9 mouse cellular contexts compared by ENCODE assay signal in genomic region chr3:62603231-62604046, GRCm38 (mm10). TPM values are rescaled to one million over a fixed set of nuclear protein-coding genes. Genes with fewer than 3 reads are reported as not detected.
DNase-seq lines count a peak whose midpoint lies in the region; ATAC-seq and TF ChIP-seq lines count a peak whose summit lies in the region.
"Had no signal": no experiment of that assay in that cellular context is flagged by ENCODE, and none has a peak within 500 bp of the region (broad histone marks: within the 10 kb centered on the region; RNA-seq: fewer than 3 reads in every experiment).

No protein-coding gene starts in this region.

- no peak overlapping the region for H3K27ac ChIP-seq in heart, postnatal 0 days (ENCODE audit: low read depth)
- no peak overlapping the region for H3K27ac ChIP-seq in bone marrow macrophage, adult 2 months (ENCODE audit: insufficient read depth, low read depth, low read length)
- H3K27ac ChIP-seq in liver, embryonic 11.5 days (ENCODE audit: low read depth, low read length) = no peak overlapping the region
- H3K27ac ChIP-seq: macrophage had no signal

- TF ChIP-seq EP300 in heart, postnatal 0 days (IDR thresholded peaks at IDR 0.05; ENCODE audit: low read depth) = no peak

- no peaks in the 10 kb centered on the region for H3K9me3 ChIP-seq in heart, postnatal 0 days (replicated peaks; ENCODE audit: control insufficient read depth, low read length)
- no peaks in the 10 kb centered on the region for H3K9me3 ChIP-seq in liver, embryonic 11.5 days (ENCODE audit: control insufficient read depth, low read length)

- 0 out of 2 replicates have a peak, but pooled peaks cover 4% of the 10 kb centered on the region for H3K4me1 ChIP-seq in heart, postnatal 0 days (ENCODE audit: control insufficient read depth, insufficient read depth)
- H3K4me1 ChIP-seq in bone marrow macrophage, adult 2 months (ENCODE audit: control insufficient read depth, insufficient read depth, low read length) = peaks cover 3% of the 10 kb centered on the region; the same call in 1 of the 2 replicates
- H3K4me1 ChIP-seq in liver, embryonic 11.5 days (replicated peaks; ENCODE audit: control insufficient read depth, insufficient read depth, low read length) = no peaks in the 10 kb centered on the region

- no peak for TF ChIP-seq POLR2A in bone marrow macrophage, adult 2 months (IDR thresholded peaks at IDR 0.05; ENCODE audit: borderline replicate concordance, low read depth, low read length)

- peaks cover 9% of the 10 kb centered on the region; the same call in 1 of the 2 replicates for H3K27me3 ChIP-seq in heart, postnatal 0 days (ENCODE audit: control insufficient read depth, insufficient read depth, low read length)
- peaks cover 5% of the 10 kb centered on the region for H3K27me3 ChIP-seq in liver, embryonic 11.5 days (replicated peaks; ENCODE audit: control insufficient read depth, insufficient read depth, low read length)

- no peak for DNase-seq in heart, postnatal 0 days (ENCODE audit: low spot score)
- no peak for DNase-seq in heart, postnatal 4 days
- peak; percentile 34 for DNase-seq in liver, embryonic 11.5 days (ENCODE audit: low spot score)
- DNase-seq in right cerebral cortex, postnatal 10 days (ENCODE audit: low spot score in 2 of 2) = peak; percentile 41 to 42
- no peak for DNase-seq in thymus, postnatal 25 days

- WGBS in heart, postnatal 0 days = 1% methylated on average over 40 of the region's 40 CpGs
- 2% methylated on average over 40 of the region's 40 CpGs for WGBS in liver, embryonic 11.5 days

- no peak overlapping the region for H3K9ac ChIP-seq in heart, postnatal 0 days (replicated peaks; ENCODE audit: low read depth, low read length)
- no peak overlapping the region for H3K9ac ChIP-seq in liver, embryonic 11.5 days (ENCODE audit: low read depth, low read length)

- no peak for ATAC-seq in heart, postnatal 0 days (ENCODE audit: insufficient read depth, low read depth)
- ATAC-seq in frontal cortex, adult (ENCODE audit: low TSS enrichment) = peak; percentile 88
- no peak for ATAC-seq in liver, embryonic 11.5 days (replicated peaks; ENCODE audit: low FRiP score)
- ATAC-seq in activated CD4-positive, CD25-positive, alpha-beta regulatory T cell, adult 4 months = no peak

- no peak for TF ChIP-seq CTCF in heart, postnatal 0 days (IDR thresholded peaks at IDR 0.05; ENCODE audit: low read depth)
- TF ChIP-seq CTCF in bone marrow macrophage, adult 2 months (IDR thresholded peaks at IDR 0.05; ENCODE audit: low read depth, low read length) = no peak

- H3K4me2 ChIP-seq in heart, postnatal 0 days (ENCODE audit: low read depth, low read length) = peak overlapping the region; percentile 58
- H3K4me2 ChIP-seq in liver, embryonic 11.5 days = peak overlapping the region; percentile 63

- H3K4me3 ChIP-seq in heart, postnatal 0 days (ENCODE audit: low read depth, low read length) = peak overlapping the region; percentile 28
- H3K4me3 ChIP-seq in bone marrow macrophage, adult 2 months (ENCODE audit: insufficient read depth, low read length) = peak overlapping the region; percentile 23
- H3K4me3 ChIP-seq in liver, embryonic 11.5 days (ENCODE audit: low read depth, low read length) = peak overlapping the region; percentile 26; the same call in 1 of the 2 replicates

- no peaks in the 10 kb centered on the region for H3K36me3 ChIP-seq in heart, postnatal 0 days (replicated peaks; ENCODE audit: control insufficient read depth, insufficient read depth, low read length)
- H3K36me3 ChIP-seq in liver, embryonic 11.5 days (ENCODE audit: control insufficient read depth, insufficient read depth, low read length) = no peaks in the 10 kb centered on the region

RNA-seq across cellular contexts. Expression of gene Gpr149, which starts 1.5 kb away (rescaled TPM):
- total RNA-seq in heart, postnatal 0 days (2014; rRNA removed; ENCODE audit: low replicate concordance) = not detected in 2 replicates
- polyA plus RNA-seq in heart, postnatal 0 days (2015; fragmentation: Nextera tagmentation; extraction: Ambion mirVana) = not detected in 2 replicates
- total RNA-seq in heart, postnatal 4 days (2021) = not detected
- polyA plus RNA-seq in bone marrow macrophage, adult 2 months (2012; ENCODE audit: insufficient read depth, insufficient read length, missing spikeins) = not detected in 2 replicates
- polyA plus RNA-seq in liver, embryonic 11.5 days (2014; fragmentation: Nextera tagmentation; extraction: Ambion mirVana) = not detected in 2 replicates
- polyA plus RNA-seq in activated CD4-positive, CD25-positive, alpha-beta regulatory T cell, adult 4 months (2017; shearing (Covaris generic)) = under 1 TPM in 1 of 2 experiments, not detected in 1; 0.11 TPM
- polyA plus RNA-seq: macrophage had no signal

Comparison
In these comparisons a context has a peak if more than half of its experiments do, and no peak if none do; other contexts are left out.
1. DNase-seq: peak in liver, embryonic 11.5 days (single experiment) and right cerebral cortex, postnatal 10 days (2 of 2); none in heart, postnatal 0 days (single experiment), heart, postnatal 4 days (single experiment) and thymus, postnatal 25 days (single experiment).
2. Peak in every context shown above with its lines, with median percentiles within 50 percentile points of each other: H3K4me3 ChIP-seq.